Mouse (Mus musculus): ENCODE data around the gene Smu1. TPM values are rescaled to one million over a fixed set of nuclear protein-coding genes. Genes with fewer than 3 reads are reported as not detected.
"Not testable (repeated sequence)": the region's sequence is repeated elsewhere in the genome, so short reads cannot be mapped to it uniquely, and the experiment has no call there.

Smu1 gene
- polyA plus RNA-seq (2016; fragmentation: Nextera tagmentation; extraction: Ambion mirVana) = 159 and 160 TPM in 2 replicates

DNA sequence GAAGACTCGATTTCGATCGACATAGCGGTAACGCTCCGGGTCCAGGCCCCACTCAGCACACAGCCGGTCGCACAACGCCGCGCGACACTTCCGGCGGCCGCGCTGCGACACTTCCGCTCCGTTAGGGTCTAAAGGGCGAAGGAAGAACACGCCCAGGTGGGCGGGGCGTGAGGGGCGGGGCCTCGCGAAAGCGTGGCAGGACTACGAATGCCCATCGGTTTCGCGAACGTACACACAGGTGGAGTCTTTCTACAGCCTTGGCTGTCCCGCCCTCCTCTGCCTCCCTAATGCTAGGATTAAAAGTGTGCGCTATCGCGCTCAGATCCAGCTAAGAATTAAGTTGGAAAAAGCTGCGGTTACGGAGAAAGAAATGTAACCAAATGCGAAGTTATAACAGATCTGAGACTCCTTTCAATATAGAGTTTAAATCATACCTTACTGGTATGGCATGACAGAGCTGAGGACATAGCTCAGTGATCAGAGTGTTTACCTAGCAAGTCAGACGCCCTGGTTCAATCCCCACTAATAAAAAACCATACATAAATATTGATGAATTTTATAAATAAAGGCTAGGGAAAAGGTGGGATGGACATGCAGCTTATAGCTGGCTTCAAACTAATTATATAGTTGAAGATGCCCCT is at the start of gene Smu1:
TSS of gene Smu1 (minus strand) at position 144 of the 641 bp plus-strand sequence.
- Histone ChIP-seq H3K27me3 (peaks cover 3% of the 10 kb centered on the region; the same call in 1 of the 2 replicates), H3K36me3 (peaks cover 30% of the 10 kb centered on the region), H3K9me3 (no peaks in the 10 kb centered on the region), H3K27ac (peak within 1 kb of the TSS; percentile 51), H3K4me3 (replicated peaks) (peak within 1 kb of the TSS; percentile 71), H3K4me1 (replicated peaks) (peaks cover 3% of the 10 kb centered on the region; the same call in 1 of the 2 replicates), H3K4me2 (peak within 1 kb of the TSS; percentile 80), H3K9ac (replicated peaks) (peak within 1 kb of the TSS; percentile 79)
- under 1% methylated on average over 40 of the region's 40 CpGs for WGBS
- peak; percentile 99 for ATAC-seq (ENCODE audit: insufficient number of reproducible peaks, insufficient read depth, low FRiP score, low TSS enrichment, low read depth)

DNA sequence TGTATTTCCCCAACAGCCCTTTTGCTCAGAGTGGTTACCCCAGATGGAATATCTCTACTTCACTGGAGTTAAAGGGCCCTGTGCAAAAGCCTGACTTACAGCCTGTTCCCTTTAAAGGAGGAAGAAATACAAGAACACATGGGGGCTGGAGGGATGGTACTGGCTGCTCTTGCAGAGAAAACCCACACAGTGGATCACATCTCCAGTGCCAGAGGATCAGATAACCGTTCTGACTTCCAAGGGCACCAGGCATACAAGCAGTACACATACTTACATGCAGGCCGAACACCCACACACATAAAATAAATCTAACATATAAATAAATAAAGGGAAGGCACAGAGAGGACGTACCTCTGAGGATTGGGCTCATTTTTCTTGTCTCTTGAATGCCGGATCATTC is 49.7 kb upstream of the Smu1 start:
- Histone ChIP-seq H3K36me3 (peaks cover 84% of the 10 kb centered on the region), H3K4me1 (replicated peaks) (no peaks in the 10 kb centered on the region), H3K9me3 (no peaks in the 10 kb centered on the region), H3K4me3 (replicated peaks) (no peak overlapping the region), H3K27ac (no peak overlapping the region), H3K27me3 (no peaks in the 10 kb centered on the region), H3K9ac (replicated peaks) (no peak overlapping the region), H3K4me2 (no peak overlapping the region)
- 91% methylated on average over 4 of the region's 4 CpGs for WGBS
- ATAC-seq (ENCODE audit: insufficient number of reproducible peaks, insufficient read depth, low FRiP score, low TSS enrichment, low read depth) = no peak

DNA sequence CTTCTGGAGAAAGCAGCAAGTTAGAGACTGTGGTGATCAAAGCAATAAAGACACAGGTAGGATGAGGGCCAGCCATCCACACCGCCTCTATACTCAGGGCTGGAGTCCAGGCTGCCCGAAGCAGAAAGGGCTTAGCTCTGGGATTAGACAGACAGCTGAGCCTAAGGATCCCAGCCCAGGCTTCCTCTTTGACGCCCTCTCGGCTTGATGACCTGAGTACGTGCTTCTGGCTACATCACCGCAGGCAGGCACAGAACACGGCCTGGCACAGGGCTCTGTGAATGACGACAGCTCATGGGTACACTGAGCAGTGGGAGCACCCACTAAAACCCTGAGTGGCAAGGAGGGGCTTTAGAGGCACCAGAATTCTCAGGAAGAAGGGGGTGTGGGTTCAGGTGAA is 47.7 kb upstream of the Smu1 start:
- no peak overlapping the region for H3K4me3 ChIP-seq (replicated peaks)
- 83% methylated on average over 8 of the region's 8 CpGs for WGBS
- H3K36me3 ChIP-seq = peaks cover 66% of the 10 kb centered on the region

DNA sequence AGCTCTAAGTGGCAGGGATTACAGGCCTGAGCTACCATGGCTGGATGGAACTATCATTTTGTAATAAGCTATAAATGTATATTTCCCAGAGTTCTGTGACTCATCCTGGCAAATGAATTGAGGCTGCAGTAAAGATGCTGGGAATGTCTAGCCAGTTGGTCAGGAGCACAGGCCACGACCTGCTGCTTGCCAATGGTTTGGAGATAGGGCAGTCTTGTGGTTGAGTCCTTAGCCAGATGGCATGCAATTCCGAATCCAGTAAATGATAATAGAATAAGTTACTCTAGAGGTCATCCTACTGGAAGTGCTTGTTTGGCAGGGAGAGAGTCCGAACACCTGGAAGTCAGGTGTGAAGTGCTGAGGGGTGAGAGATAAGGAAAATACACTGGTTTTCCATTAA is 45.1 kb upstream of the Smu1 start:
- 93% methylated on average over 3 of the region's 3 CpGs for WGBS
- Histone ChIP-seq H3K27me3 (no peaks in the 10 kb centered on the region), H3K9ac (replicated peaks) (no peak overlapping the region), H3K4me1 (replicated peaks) (peaks cover 6% of the 10 kb centered on the region; the same call in 1 of the 2 replicates), H3K4me3 (replicated peaks) (no peak overlapping the region), H3K9me3 (no peaks in the 10 kb centered on the region), H3K4me2 (no peak overlapping the region), H3K36me3 (peaks cover 42% of the 10 kb centered on the region), H3K27ac (no peak overlapping the region)
- no peak for ATAC-seq (ENCODE audit: insufficient number of reproducible peaks, insufficient read depth, low FRiP score, low TSS enrichment, low read depth)

More for the DNA sequence above, 47.7 kb upstream of the Smu1 start:
- H3K9me3 ChIP-seq = no peaks in the 10 kb centered on the region
- H3K4me1 ChIP-seq (replicated peaks) = peaks cover 3% of the 10 kb centered on the region; the same call in 1 of the 2 replicates
- no peak for ATAC-seq (ENCODE audit: insufficient number of reproducible peaks, insufficient read depth, low FRiP score, low TSS enrichment, low read depth)
- no peak overlapping the region for H3K4me2 ChIP-seq
- no peak overlapping the region for H3K9ac ChIP-seq (replicated peaks)
- no peak overlapping the region for H3K27ac ChIP-seq
- H3K27me3 ChIP-seq = no peaks in the 10 kb centered on the region

DNA sequence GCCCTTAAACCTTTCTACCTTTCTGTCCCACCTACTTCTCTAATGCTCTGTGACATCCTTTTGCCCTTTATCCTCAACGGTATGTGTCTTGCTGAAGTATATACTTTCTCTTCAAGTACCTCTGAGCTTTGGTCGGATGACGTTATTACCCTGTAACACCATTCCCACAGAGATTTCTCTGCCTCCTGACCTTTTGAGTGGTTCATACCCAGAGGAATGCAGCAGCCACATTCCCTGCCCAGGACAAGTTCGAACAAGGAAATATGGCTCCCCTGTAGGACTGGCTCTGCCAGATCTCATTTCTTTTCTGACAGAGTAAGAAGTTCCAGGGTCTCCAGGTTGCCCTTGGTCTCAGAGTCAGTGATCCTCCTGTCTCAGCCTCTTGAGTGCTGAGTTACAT is 44.2 kb upstream of the Smu1 start:
- no peak overlapping the region for H3K4me3 ChIP-seq (replicated peaks)
- H3K4me1 ChIP-seq (replicated peaks) = peaks cover 6% of the 10 kb centered on the region; the same call in 1 of the 2 replicates
- no peak for ATAC-seq (ENCODE audit: insufficient number of reproducible peaks, insufficient read depth, low FRiP score, low TSS enrichment, low read depth)
- no peaks in the 10 kb centered on the region for H3K9me3 ChIP-seq
- no peaks in the 10 kb centered on the region for H3K27me3 ChIP-seq
- 80% methylated on average over 4 of the region's 4 CpGs for WGBS
- no peak overlapping the region for H3K9ac ChIP-seq (replicated peaks)
- no peak overlapping the region for H3K4me2 ChIP-seq
- H3K36me3 ChIP-seq = peaks cover 33% of the 10 kb centered on the region
- H3K27ac ChIP-seq = no peak overlapping the region

DNA sequence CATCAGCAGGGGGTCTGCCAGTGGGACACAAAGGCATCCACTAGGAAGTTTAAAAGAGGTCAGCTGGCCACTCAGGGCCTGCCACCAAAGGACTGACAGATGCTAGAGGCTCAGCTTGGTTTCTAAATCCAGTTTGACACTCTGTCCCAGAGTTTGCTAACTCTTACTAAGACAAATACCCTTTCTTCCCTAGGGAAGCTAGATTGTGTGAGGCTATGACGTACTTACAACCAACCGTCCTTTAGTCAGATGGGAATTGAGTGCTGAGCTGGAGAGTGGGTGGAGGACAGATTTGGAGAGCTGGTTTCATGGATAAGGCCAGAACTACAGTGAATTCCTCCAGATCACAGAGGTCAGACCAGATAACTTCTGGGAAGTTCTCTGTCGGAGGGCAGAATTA is 43.1 kb upstream of the Smu1 start:
- ATAC-seq (ENCODE audit: insufficient number of reproducible peaks, insufficient read depth, low FRiP score, low TSS enrichment, low read depth) = no peak
- H3K9me3 ChIP-seq = no peaks in the 10 kb centered on the region

DNA sequence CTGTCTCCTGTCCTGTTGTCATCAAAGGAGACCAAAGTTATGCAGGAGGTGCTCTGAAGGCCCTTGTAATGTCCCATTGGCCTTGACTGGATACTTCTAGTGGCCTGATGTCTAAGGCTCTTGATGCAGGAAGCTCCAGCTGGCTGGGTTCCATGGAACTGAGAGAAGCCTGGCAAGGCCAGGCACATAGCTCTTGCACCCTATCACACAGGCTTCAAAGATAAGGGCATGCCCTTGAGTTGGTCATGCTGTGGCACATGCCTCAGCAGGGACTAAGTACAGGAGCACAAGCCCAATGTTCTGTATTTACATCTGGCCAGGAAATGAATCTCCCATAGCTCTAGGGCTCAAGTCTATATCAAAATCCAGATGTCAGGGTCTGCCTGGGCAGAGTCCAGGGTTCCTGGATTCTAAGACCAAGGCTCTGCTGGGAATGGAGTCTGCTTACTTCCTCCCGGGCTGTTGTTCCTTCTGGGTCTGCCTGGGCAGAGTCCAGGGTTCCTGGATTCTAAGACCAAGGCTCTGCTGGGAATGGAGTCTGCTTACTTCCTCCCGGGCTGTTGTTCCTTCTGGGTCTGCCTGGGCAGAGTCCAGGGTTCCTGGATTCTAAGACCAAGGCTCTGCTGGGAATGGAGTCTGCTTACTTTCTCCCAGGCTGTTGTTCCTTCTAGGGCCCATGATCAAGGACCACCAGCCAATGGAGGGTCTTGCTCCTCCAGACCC is 41.3 kb upstream of the Smu1 start:
- H3K9ac ChIP-seq (replicated peaks); H3K27ac ChIP-seq; H3K4me1 ChIP-seq (replicated peaks); H3K27me3 ChIP-seq; H3K4me3 ChIP-seq (replicated peaks); H3K4me2 ChIP-seq; ATAC-seq (ENCODE audit: insufficient number of reproducible peaks, insufficient read depth, low FRiP score, low TSS enrichment, low read depth); H3K9me3 ChIP-seq: not testable (repeated sequence)
- H3K36me3 ChIP-seq = peaks cover 17% of the 10 kb centered on the region; the same call in 1 of the 2 replicates
- 75% methylated on average over 2 of the region's 2 CpGs for WGBS

More for the DNA sequence above, 43.1 kb upstream of the Smu1 start:
- no peaks in the 10 kb centered on the region for H3K27me3 ChIP-seq
- WGBS = 86% methylated on average over 3 of the region's 3 CpGs
- no peak overlapping the region for H3K4me3 ChIP-seq (replicated peaks)
- 0 out of 2 replicates have a peak overlapping the region, but pooled peaks have one; percentile 12 for H3K27ac ChIP-seq
- H3K4me1 ChIP-seq (replicated peaks) = peaks cover 6% of the 10 kb centered on the region; the same call in 1 of the 2 replicates
- no peak overlapping the region for H3K4me2 ChIP-seq
- H3K36me3 ChIP-seq = peaks cover 25% of the 10 kb centered on the region
- no peak overlapping the region for H3K9ac ChIP-seq (replicated peaks)

DNA sequence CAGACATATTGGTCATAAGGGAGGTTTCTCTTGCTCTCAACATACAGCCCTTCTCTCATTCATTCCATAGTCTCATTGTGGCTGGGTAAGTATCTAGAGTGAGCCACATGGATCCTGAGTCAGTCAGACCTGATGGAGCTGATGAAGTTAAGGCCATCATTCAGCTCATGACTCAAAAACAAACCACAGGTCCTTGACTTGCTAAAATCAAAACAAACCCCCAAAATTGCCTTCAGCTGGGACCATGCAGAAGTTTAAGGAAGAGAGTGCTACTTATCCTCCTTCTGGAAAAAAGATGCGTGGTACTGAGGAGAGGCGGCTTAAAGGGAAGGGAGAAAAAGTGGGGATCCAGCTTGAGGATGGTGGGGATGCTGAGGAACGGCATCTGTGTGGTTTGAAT is 38.0 kb upstream of the Smu1 start:
- Histone ChIP-seq H3K36me3 (no peaks in the 10 kb centered on the region), H3K9me3 (no peaks in the 10 kb centered on the region), H3K27ac (no peak overlapping the region), H3K4me3 (replicated peaks) (no peak overlapping the region), H3K4me2 (no peak overlapping the region), H3K9ac (replicated peaks) (no peak overlapping the region), H3K4me1 (replicated peaks) (peaks cover 6% of the 10 kb centered on the region; the same call in 1 of the 2 replicates), H3K27me3 (no peaks in the 10 kb centered on the region)
- 83% methylated on average over 3 of the region's 3 CpGs for WGBS
- ATAC-seq (ENCODE audit: insufficient number of reproducible peaks, insufficient read depth, low FRiP score, low TSS enrichment, low read depth) = no peak

DNA sequence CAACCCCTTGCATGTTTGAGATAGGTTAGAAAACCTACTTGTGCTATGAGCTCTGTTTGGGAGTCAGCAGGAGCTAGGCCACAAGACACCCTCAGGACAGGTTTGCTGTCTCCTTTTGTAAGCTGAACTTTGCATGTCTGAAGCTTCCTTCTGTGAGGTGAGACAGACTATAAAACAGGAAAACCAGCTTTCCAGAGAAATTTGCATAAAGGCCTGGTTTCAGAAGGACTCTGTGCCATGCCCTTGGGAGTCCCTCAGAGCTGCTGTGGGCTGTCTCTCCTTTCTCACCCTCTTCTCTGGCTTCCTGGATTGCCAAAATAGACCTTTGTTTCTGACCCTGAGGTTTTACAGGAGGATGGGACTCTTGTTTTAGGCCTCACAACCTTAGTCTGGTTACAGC is 36.6 kb upstream of the Smu1 start:
- H3K9ac ChIP-seq (replicated peaks) = no peak overlapping the region
- H3K4me3 ChIP-seq (replicated peaks) = no peak overlapping the region
- H3K27me3 ChIP-seq = no peaks in the 10 kb centered on the region
- H3K36me3 ChIP-seq = no peaks in the 10 kb centered on the region
- ATAC-seq (ENCODE audit: insufficient number of reproducible peaks, insufficient read depth, low FRiP score, low TSS enrichment, low read depth) = no peak
- no peaks in the 10 kb centered on the region for H3K9me3 ChIP-seq
- H3K4me2 ChIP-seq = no peak overlapping the region
- H3K4me1 ChIP-seq (replicated peaks) = no peaks in the 10 kb centered on the region
- H3K27ac ChIP-seq = no peak overlapping the region

DNA sequence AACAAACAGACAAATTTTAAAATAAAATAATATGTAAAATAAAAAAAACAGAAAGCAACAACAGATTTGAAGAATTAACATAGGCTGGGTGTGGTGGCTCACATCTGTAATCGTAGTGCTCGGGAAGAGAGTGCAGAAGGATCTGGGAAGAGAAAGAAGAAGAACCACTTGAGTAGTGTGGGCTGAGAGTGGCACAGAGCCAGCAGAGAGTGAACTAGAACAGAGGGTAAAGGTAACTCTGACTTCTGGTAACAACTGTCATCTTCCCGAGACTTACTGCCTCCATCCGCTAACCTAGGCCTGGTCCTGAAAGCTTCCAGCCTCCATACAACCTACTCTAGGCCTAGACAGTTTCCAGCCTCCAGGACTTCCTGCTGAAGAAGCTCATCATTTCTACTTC is 33.5 kb upstream of the Smu1 start:
- ATAC-seq (ENCODE audit: insufficient number of reproducible peaks, insufficient read depth, low FRiP score, low TSS enrichment, low read depth) = no peak
- Histone ChIP-seq H3K36me3 (no peaks in the 10 kb centered on the region), H3K4me3 (replicated peaks) (no peak overlapping the region), H3K9me3 (no peaks in the 10 kb centered on the region), H3K4me2 (no peak overlapping the region), H3K4me1 (replicated peaks) (no peaks in the 10 kb centered on the region), H3K27me3 (no peaks in the 10 kb centered on the region), H3K9ac (replicated peaks) (no peak overlapping the region), H3K27ac (no peak overlapping the region)
- 89% methylated on average over 4 of the region's 4 CpGs for WGBS

DNA sequence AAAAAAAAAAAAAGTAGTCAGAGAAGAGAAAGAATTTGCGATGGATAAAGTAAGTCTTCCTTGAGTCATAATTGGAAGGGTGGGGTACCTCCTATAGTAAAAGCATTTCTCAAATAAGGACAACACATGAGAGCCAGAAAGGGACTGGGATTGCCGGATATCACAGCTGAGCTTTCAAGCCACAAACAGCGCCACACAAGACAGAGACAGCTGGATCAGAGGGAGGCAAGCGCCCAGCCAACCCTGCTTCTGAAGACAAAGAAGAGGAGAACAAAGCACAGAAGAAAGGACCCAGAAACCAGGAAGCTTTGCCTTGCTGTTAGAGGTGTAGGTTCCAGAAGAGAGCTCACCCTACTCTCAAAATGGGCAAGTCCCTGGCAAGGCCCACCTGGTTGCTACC is 28.9 kb upstream of the Smu1 start:
- no peak for ATAC-seq (ENCODE audit: insufficient number of reproducible peaks, insufficient read depth, low FRiP score, low TSS enrichment, low read depth)

More for the DNA sequence above, 28.9 kb upstream of the Smu1 start:
- no peak overlapping the region for H3K4me2 ChIP-seq
- no peaks in the 10 kb centered on the region for H3K27me3 ChIP-seq
- H3K9ac ChIP-seq (replicated peaks) = no peak overlapping the region
- WGBS = 90% methylated on average over 4 of the region's 4 CpGs
- H3K36me3 ChIP-seq = no peaks in the 10 kb centered on the region
- no peaks in the 10 kb centered on the region for H3K9me3 ChIP-seq
- no peak overlapping the region for H3K27ac ChIP-seq
- H3K4me3 ChIP-seq (replicated peaks) = no peak overlapping the region
- peaks cover 8% of the 10 kb centered on the region for H3K4me1 ChIP-seq (replicated peaks)
